Mouse (Mus musculus) 416B (cell line): ENCODE data around the gene Flt3l.
A peak's percentile ranks its signal among the peaks of the same experiment; 100 is the strongest.

Source experiments
- DNase-seq: peaks from one replicate; pipeline ENCODE4 v3.0.0; 2011; ENCODE audit warnings: low read depth

Flt3l gene

DNA sequence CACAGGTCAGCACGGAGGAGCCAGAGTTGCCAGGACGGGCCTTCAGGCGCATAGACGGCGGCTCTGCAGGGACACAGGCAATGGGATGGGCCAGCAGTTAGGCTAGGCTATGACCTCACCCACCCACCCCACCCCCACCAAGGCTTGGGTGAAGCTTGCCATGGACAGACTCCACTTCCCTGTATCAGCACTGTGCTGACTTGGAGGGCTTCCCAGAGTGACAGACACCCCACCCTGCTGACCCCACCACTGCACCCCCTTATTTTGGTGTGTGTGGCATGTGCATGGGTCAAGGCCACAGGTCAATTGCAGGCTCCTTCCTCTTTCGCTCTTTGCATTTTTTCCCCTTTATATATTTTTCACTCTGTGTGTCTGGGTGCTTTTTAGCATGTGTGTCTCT lies 40.9 kb downstream of the Flt3l start:
- DNase-seq = no peak

- DNase-seq = no peak
Observed at GRCm38 (mm10) chr7:45094121-45094520, 42.1 kb downstream of the Flt3l start.

DNA sequence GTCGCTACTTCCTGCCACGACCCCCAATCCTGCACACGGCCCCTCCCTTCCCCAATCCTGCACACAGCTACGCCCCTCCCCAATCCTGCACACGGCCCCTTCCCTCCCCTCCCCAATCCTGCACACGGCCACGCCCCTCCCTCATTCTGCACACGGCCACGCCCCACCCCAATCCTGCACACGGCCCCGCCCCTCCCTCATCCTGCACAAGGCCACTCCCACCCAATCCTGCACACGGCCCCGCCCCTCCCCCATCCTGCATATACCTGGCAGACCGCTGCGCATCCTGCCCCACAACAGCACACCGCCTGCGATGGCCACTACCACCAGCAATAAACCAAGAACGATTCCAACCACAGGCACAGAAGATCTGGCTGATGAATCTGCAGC lies 42.7 kb downstream of the Flt3l start:
- DNase-seq = no peak

GRCm38 (mm10) chr7:45092828-45093515 lies 43.3 kb downstream of the Flt3l start:
- DNase-seq = no peak

- DNase-seq = no peak
Observed at GRCm38 (mm10) chr7:45092048-45092447, 44.2 kb downstream of the Flt3l start, which contains the start of gene Rcn3. Gene Rcn3, minus strand, starts transcription at chr7:45092221.

DNA sequence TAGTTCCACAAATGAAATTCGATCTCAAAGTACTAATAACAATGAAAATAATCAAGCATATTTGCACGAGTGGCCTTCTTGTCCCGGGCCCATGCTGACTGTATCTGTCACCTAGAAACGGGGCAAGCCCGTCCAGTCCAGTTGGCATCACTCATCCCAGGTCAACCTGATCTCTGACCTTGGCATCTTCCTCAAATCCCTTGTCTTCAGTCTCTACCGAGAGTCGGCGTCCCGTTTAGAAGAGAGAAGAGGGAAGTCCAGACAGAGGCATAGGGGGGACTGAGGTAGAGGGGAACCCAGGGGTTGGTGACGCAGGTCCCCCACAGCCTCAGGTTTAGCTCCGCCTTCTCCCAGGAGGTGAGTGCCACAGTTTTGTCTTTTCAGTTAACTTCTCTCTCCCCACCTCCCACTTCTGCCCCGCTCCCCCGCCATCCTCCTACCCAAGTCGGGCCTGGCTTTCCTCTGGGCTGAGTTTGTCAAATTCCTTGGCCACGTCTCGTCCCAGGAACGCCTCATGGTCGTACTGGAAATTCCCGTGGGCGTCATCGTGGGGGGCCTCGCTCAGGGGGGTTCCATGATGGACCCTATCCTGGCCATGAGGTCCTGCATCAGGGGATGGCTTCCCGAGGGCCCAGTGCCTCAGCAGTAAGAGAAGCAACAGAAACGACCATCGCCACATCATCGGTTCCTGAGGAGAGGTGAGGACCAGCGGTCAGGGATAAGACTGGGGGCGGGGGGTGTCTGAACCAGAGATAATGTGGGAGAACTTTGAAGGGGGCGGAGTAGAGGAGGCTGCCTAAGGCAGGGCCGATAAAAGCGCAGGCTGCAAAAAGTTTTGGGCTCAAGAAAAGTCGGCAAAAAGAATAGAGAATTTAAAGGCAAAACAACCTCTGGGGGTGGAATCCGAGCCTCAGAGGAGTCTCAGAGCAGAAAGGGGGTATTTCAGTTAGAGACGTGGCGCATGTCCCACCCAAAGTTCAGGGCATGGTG lies 44.9 kb downstream of the Flt3l start:
- no peak for DNase-seq

DNA sequence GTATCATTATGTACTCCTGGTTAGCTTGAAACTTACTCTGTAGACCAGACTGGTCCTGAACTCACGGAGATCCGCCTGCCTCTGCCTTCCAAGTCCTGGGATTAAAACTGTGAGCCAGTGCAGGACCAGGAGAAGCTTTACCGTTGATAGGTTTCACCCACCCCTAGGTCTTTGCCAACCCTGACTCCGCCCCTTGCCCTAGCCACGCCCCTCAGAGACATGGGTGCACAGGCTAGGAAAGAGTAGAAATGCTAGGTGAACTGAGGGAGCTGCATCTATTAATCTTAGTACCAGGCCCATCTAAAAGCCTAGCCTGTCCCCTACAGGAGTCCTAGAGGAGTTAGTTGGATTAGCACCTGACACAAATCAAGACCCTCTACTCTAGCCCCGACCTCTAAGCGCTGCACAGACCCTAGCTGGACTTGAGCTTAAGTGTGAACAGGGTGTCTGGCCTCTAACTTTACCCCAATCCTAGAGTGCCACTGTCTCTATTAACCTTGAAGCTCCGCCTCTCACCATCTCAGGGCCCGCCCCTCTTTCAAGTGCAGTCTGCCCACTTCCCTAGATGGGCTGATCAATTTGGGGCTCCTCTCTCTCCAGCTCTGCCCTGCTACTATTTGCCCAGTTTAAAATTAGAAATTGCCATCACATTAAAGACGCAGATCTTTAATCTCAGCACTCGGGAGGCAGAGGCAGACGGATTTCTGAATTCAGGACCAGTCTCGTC lies 45.8 kb downstream of the Flt3l start:
- no peak for DNase-seq

DNA sequence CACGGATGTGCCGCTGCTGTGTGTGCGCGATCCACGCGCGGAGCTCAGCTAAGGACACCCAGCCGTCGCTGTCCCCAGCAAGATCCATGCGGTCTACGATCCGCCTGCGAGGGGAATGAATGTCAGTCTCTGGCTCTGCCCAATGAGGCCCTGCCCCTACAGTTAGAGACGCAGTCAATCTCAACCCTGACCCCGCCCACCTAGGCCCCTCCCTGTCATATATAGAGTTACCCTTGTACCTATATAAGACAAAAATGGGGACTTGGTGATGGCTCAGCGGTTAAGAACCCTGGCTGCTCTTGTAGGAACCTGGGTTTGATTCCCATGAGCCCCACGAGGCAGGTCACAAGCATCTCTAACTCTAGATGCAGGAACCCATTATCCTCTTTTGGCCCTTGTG lies 47.6 kb downstream of the Flt3l start:
- DNase-seq = no peak

DNA sequence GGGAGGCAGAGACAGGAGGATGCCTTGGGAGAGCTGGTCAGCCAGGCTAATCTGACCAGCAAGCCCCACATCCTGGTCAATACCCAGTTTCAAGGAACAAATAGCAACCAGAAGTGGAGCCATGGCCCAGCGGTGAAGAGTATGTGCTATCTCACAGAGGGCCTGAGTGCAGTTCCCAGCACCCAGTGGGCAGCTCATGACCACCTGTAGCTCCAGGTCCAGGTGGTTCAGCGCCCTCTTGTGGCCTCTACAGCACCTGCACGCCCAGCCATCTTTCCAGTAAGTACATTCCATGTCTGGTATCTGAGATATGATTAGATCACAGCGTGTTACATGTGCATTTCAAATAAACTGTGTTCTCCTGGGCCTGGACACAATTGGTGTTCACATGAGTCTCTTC lies 50.1 kb downstream of the Flt3l start:
- no peak for DNase-seq

DNA sequence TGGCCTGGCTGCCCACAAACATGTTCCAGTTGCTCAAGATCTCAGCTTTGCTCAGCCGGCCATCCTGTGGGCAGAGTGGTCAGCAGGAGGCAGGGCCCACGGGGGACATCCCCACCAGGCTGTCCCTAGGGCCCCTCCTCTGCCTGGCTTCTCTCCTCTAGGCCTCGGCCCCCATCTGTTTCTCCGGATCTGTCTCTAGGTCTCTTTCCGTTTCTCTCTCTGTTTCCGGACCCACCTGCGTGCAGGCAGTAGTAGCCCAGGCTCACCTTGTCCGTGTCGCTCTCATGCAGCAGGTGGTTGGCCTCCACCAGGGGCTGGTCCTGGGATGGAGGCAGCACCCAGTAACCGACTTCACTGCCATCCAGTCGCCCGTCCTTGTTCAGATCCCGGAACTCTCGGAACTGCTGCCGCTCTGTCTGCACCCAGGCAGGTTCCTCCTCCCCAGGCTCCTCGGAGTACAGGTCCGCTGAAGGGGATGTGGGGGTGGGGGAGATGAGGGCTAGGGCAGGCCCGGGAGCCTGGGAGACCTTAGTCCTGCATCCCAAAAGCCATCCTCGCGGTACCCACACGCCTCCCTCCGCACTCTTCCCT lies 52.8 kb downstream of the Flt3l start:
- no peak for DNase-seq

- peak; percentile 94 for DNase-seq
Observed at GRCm38 (mm10) chr7:45082401-45083299, 53.6 kb downstream of the Flt3l start.

DNA sequence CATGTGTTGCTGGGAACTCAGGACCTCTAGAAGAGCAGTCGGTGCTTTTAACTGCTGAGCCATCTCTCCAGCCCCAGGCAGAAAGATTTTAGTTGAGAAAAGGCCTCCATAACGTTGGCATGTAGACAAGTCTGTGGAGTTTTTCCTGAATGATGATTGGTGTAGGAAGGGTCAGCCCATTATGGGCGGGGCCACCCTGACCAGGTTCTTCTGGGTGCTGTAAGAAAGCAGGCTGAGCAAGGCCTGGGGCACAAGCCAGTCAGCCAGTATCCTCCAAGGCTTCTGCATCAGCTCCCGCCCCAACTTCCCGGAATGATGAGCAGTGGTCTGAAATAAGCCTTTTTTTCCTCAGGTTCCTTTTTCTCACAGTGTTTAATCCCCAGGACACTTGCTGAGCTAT lies 55.2 kb downstream of the Flt3l start:
- peak; percentile 51 for DNase-seq

- peak; percentile 89 for DNase-seq
Observed at GRCm38 (mm10) chr7:45079856-45080255, 56.4 kb downstream of the Flt3l start.
